Mouse (Mus musculus) stomach, embryonic 14.5 days (tissue): ENCODE measurements around the gene Cphx2. TPM values are rescaled to one million over a fixed set of nuclear protein-coding genes. Genes with fewer than 3 reads are reported as not detected.
"Not testable (repeated sequence)": the region's sequence is repeated elsewhere in the genome, so short reads cannot be mapped to it uniquely, and the experiment has no call there.

Experiments used
- ATAC-seq: fragments of 200-750 bp; cut with Nextera tagmentation; 2 replicates; pipeline ENCODE4 v1.8.0; 2017; ENCODE audit warnings: low read depth, moderate TSS enrichment; ENCODE audit not compliant: insufficient number of reproducible peaks, insufficient read depth, low FRiP score
- H3K27ac ChIP-seq: fragments of 300-500 bp; sonication (generic); 2 replicates; pipeline ENCODE4 v1.5.1; 2014; ENCODE audit warnings: mild to moderate bottlenecking, low read length, moderate library complexity, mixed read lengths
- H3K27me3 ChIP-seq: fragments of 300-500 bp; sonication (generic); 2 replicates; pipeline ENCODE4 v1.6.1; 2014; ENCODE audit warnings: low read length, control low read depth, mixed read lengths; ENCODE audit not compliant: control insufficient read depth, insufficient read depth
- H3K36me3 ChIP-seq: fragments of 300-500 bp; sonication (generic); 2 replicates; pipeline ENCODE4 v1.6.1; 2014; ENCODE audit warnings: mild to moderate bottlenecking, control low read depth, low read length, moderate library complexity, mixed read lengths; ENCODE audit not compliant: control insufficient read depth, insufficient read depth
- H3K4me1 ChIP-seq: fragments of 300-500 bp; sonication (generic); 2 replicates; pipeline ENCODE4 v1.6.1; 2014; ENCODE audit warnings: low read length, control low read depth, mixed read lengths; ENCODE audit not compliant: control insufficient read depth, insufficient read depth
- H3K4me2 ChIP-seq: fragments of 300-500 bp; sonication (generic); replicated peaks from 2 replicates; pipeline ENCODE4 v1.6.1; 2014; ENCODE audit warnings: low read depth, low read length, control low read depth
- H3K4me3 ChIP-seq: fragments of 300-500 bp; sonication (generic); 2 replicates; pipeline ENCODE4 v1.5.1; 2014; ENCODE audit warnings: low read depth, low read length, control low read depth
- H3K9ac ChIP-seq: fragments of 300-500 bp; sonication (generic); replicated peaks from 2 replicates; pipeline ENCODE4 v1.6.1; 2014; ENCODE audit warnings: low read depth, mild to moderate bottlenecking, control low read depth, low read length, moderate library complexity, mixed read lengths
- H3K9me3 ChIP-seq: fragments of 300-500 bp; sonication (generic); 2 replicates; pipeline ENCODE4 v1.6.1; 2016; ENCODE audit warnings: low read depth, low read length, control low read depth; ENCODE audit not compliant: control insufficient read depth
- WGBS: fragments of 180-500 bp; shearing (Covaris S2); extraction: QIAGEN DNeasy Blood & Tissue Kit; methylation state at CpG from one replicate; pipeline ENCODE4 v1.1.7; 2014; 5-methylcytosine and 5-hydroxymethylcytosine counted together
- polyA plus RNA-seq: library from polyadenylated mRNA; unstranded; fragments of >200 nt; fragmentation: Nextera tagmentation; extraction: Ambion mirVana; gene quantifications from 2 replicates; pipeline ENCODE4 v1.2.1, GENCODE M21; 2014

Gene Cphx2
- not detected in 2 replicates for polyA plus RNA-seq

- H3K4me1 ChIP-seq, ATAC-seq, H3K4me3 ChIP-seq, H3K36me3 ChIP-seq, H3K27me3 ChIP-seq, H3K27ac ChIP-seq, H3K4me2 ChIP-seq, H3K9ac ChIP-seq, H3K9me3 ChIP-seq: not testable (repeated sequence)
- no CpG with 5 or more reads among the region's 6 CpGs for WGBS
Measured at GRCm38 (mm10) chr14:26081216-26081615, at the start of gene Cphx2. Cphx2 (plus strand) TSS chr14:26081516.

- not testable (repeated sequence) for H3K27ac ChIP-seq, H3K4me1 ChIP-seq, H3K9ac ChIP-seq, H3K4me3 ChIP-seq, H3K36me3 ChIP-seq, H3K27me3 ChIP-seq, H3K9me3 ChIP-seq, H3K4me2 ChIP-seq
- WGBS = no CpG with 5 or more reads among the region's 3 CpGs
- ATAC-seq = peak; percentile 83; the same call in 1 of the 2 replicates
Measured at GRCm38 (mm10) chr14:26034364-26034763, 47.0 kb upstream of the Cphx2 start.

- not testable (repeated sequence) for H3K4me3 ChIP-seq, H3K27me3 ChIP-seq, ATAC-seq, H3K9me3 ChIP-seq, H3K9ac ChIP-seq, H3K27ac ChIP-seq, H3K4me2 ChIP-seq, H3K4me1 ChIP-seq, H3K36me3 ChIP-seq
- WGBS = no CpG with 5 or more reads among the region's 6 CpGs
Measured at GRCm38 (mm10) chr14:26035439-26035838, 45.9 kb upstream of the Cphx2 start.

GRCm38 (mm10) chr14:26042611-26043010 lies 38.7 kb upstream of the Cphx2 start, which contains the start of gene Gm9780:
Gm9780 (minus strand) TSS chr14:26042711.
- not testable (repeated sequence) for H3K4me1 ChIP-seq, H3K4me2 ChIP-seq, H3K9ac ChIP-seq, H3K9me3 ChIP-seq, H3K27ac ChIP-seq, H3K27me3 ChIP-seq, ATAC-seq, H3K4me3 ChIP-seq, H3K36me3 ChIP-seq
- no CpG with 5 or more reads among the region's 26 CpGs for WGBS

- H3K4me3 ChIP-seq, ATAC-seq, H3K4me2 ChIP-seq, H3K36me3 ChIP-seq, H3K27ac ChIP-seq, H3K27me3 ChIP-seq, H3K9me3 ChIP-seq, H3K4me1 ChIP-seq, H3K9ac ChIP-seq: not testable (repeated sequence)
- no CpG with 5 or more reads among the region's 5 CpGs for WGBS
Measured at GRCm38 (mm10) chr14:26045007-26045406, 36.3 kb upstream of the Cphx2 start.

GRCm38 (mm10) chr14:26047026-26047425 lies 34.3 kb upstream of the Cphx2 start:
- not testable (repeated sequence) for ATAC-seq, H3K4me1 ChIP-seq, H3K27me3 ChIP-seq, H3K9me3 ChIP-seq, H3K4me2 ChIP-seq, H3K9ac ChIP-seq, H3K27ac ChIP-seq, H3K36me3 ChIP-seq, H3K4me3 ChIP-seq
- WGBS = no CpG with 5 or more reads among the region's 8 CpGs

GRCm38 (mm10) chr14:26048767-26049166 lies 32.5 kb upstream of the Cphx2 start:
- not testable (repeated sequence) for H3K4me1 ChIP-seq, H3K4me2 ChIP-seq

GRCm38 (mm10) chr14:26058184-26058583 lies 23.1 kb upstream of the Cphx2 start:
- H3K4me1 ChIP-seq, H3K4me2 ChIP-seq, ATAC-seq, H3K27me3 ChIP-seq, H3K9ac ChIP-seq, H3K9me3 ChIP-seq, H3K27ac ChIP-seq, H3K36me3 ChIP-seq, H3K4me3 ChIP-seq: not testable (repeated sequence)
- WGBS = no CpG with 5 or more reads among the region's 3 CpGs

More at GRCm38 (mm10) chr14:26048767-26049166, 32.5 kb upstream of the Cphx2 start:
- H3K27ac ChIP-seq, H3K27me3 ChIP-seq, ATAC-seq, H3K4me3 ChIP-seq, H3K9ac ChIP-seq, H3K36me3 ChIP-seq, H3K9me3 ChIP-seq: not testable (repeated sequence)
- WGBS = no CpG with 5 or more reads among the region's 9 CpGs

GRCm38 (mm10) chr14:26059362-26059761 lies 22.0 kb upstream of the Cphx2 start:
- not testable (repeated sequence) for H3K4me2 ChIP-seq, H3K9ac ChIP-seq, H3K27ac ChIP-seq, H3K9me3 ChIP-seq, H3K4me1 ChIP-seq, H3K4me3 ChIP-seq, H3K36me3 ChIP-seq, H3K27me3 ChIP-seq, ATAC-seq
- WGBS = no CpG with 5 or more reads among the region's 6 CpGs
